Mouse (Mus musculus) liver, embryonic 14.5 days (tissue): ENCODE results near the gene Ccdc17.

Experiments used
- CTCF ChIP-seq: IDR thresholded peaks from 2 replicates; pipeline ENCODE4 v1.5.1; 2016; ENCODE audit warnings: antibody characterized with exemption, low read depth, control low read depth
- EP300 ChIP-seq: IDR thresholded peaks from 2 replicates; pipeline ENCODE4 v1.6.1; 2016; ENCODE audit warnings: antibody characterized with exemption, low read depth

DNA sequence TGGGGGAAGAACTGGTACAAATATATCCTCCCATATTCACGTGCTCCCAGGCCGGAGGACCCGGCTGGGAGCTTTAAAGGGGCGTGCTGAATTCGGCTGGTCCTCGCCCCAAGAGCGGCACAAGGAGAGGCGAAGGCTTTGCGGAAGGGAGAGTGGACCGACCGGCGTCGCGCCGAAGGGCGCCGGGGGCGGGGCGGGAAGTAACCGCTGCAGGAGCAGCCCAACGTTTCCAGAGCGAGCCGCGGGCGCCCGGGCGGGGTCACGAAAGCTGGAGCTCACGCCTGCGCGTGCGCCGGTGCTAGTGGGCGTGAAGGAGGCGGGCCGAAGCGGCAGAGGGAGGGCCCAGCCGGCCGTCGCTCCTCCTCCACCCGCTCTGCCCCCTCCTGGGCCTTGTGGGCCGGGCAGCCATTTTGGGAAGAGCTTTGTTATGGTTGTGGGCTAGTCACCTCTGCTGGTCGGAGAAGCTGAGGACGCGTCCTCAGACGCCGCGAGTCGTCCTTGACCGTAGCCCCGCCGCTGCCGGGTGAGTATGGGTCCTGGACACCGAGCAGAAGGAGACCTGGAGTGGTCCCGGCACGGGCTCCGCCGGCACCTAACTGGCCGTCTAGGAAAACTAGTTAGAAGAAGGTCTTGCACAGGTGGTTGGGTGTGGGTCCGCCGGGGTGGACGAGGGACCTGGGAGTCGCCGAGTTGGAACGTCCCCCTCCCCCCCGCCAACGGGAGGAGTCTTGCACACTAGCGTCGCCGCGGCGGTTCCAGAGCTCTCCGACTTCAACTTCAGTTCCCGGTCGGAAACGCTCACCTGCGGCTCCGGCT, 38.9 kb upstream of the Ccdc17 start, which contains the start of gene Gpbp1l1:
- TF ChIP-seq CTCF (peak; percentile 63), EP300 (no peak)
